Mouse (Mus musculus) kidney, adult 2 months (tissue): ENCODE results near the gene Atp1a3.

Source experiments
- CTCF ChIP-seq: fragments of 200-500 bp; conservative IDR thresholded peaks from 2 replicates; pipeline ENCODE4 v1.5.1; 2011; ENCODE audit warnings: low read depth, mild to moderate bottlenecking, control low read depth, low read length, moderate library complexity, mixed read lengths; ENCODE audit not compliant: insufficient read depth, insufficient read length
- POLR2A ChIP-seq: fragments of 200-500 bp; IDR thresholded peaks from one replicate; pipeline ENCODE4 v1.6.1; 2011; ENCODE audit warnings: low read depth, low read length, control low read depth

DNA sequence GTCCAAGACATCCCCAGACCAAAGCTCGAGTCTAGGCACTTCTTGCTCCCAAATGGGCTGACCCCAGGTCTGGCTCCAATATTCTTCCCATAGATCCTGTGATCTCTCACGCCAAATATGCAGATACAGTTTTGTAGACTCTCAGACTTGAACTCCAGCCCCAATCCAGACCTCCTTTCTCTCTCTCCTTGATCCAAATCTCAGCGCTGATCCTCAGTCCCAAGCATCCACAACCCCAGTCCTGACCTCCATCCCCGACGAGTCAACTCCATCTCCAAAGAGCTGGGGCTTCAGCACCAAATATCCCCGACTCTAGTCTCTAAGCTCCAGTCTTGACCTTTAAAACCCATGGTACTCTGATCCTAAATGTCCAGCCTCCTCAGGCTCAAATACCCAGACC, 62.1 kb downstream of the Atp1a3 start:
- TF ChIP-seq POLR2A, result no peak
- TF ChIP-seq CTCF, result no peak
